Mouse (Mus musculus) neural tube, embryonic 12.5 days (tissue): Measurements from ENCODE around the gene Sec31a. TPM values are rescaled to one million over a fixed set of nuclear protein-coding genes. Genes with fewer than 3 reads are reported as not detected.

Source experiments
- ATAC-seq: fragments of 200-750 bp; cut with Nextera tagmentation; 2 replicates; pipeline ENCODE4 v1.8.0; 2017; ENCODE audit warnings: low read depth, mild to moderate bottlenecking, moderate TSS enrichment, moderate library complexity; ENCODE audit not compliant: low FRiP score
- H3K27ac ChIP-seq: fragments of 300-500 bp; sonication (generic); 2 replicates; pipeline ENCODE4 v1.5.1; 2016
- H3K27me3 ChIP-seq: fragments of 300-500 bp; sonication (generic); replicated peaks from 2 replicates; pipeline ENCODE4 v1.6.1; 2016; ENCODE audit warnings: mild to moderate bottlenecking
- H3K36me3 ChIP-seq: fragments of 300-500 bp; sonication (generic); 2 replicates; pipeline ENCODE4 v1.6.1; 2016; ENCODE audit warnings: mild to moderate bottlenecking
- H3K4me1 ChIP-seq: fragments of 300-500 bp; sonication (generic); 2 replicates; pipeline ENCODE4 v1.6.1; 2016
- H3K4me2 ChIP-seq: fragments of 300-500 bp; sonication (generic); replicated peaks from 2 replicates; pipeline ENCODE4 v1.6.1; 2016; ENCODE audit warnings: mild to moderate bottlenecking
- H3K4me3 ChIP-seq: fragments of 300-500 bp; sonication (generic); 2 replicates; pipeline ENCODE4 v1.5.1; 2016
- H3K9ac ChIP-seq: fragments of 300-500 bp; sonication (generic); 2 replicates; pipeline ENCODE4 v1.6.1; 2016; ENCODE audit warnings: mild to moderate bottlenecking
- H3K9me3 ChIP-seq: fragments of 300-500 bp; sonication (generic); 2 replicates; pipeline ENCODE4 v1.6.1; 2016; ENCODE audit warnings: mild to moderate bottlenecking
- WGBS: fragments of 180-500 bp; shearing (Covaris S2); methylation state at CpG from one replicate; pipeline ENCODE4 v1.1.7; 2016; 5-methylcytosine and 5-hydroxymethylcytosine counted together
- polyA plus RNA-seq: library from polyadenylated mRNA; unstranded; fragments of >200 nt; fragmentation: Nextera tagmentation; extraction: Ambion mirVana; gene quantifications from 2 replicates; pipeline ENCODE4 v1.2.1, GENCODE M21; 2016

The Sec31a gene
- polyA plus RNA-seq, 1 experiment from 2014 or later = 112 TPM

DNA sequence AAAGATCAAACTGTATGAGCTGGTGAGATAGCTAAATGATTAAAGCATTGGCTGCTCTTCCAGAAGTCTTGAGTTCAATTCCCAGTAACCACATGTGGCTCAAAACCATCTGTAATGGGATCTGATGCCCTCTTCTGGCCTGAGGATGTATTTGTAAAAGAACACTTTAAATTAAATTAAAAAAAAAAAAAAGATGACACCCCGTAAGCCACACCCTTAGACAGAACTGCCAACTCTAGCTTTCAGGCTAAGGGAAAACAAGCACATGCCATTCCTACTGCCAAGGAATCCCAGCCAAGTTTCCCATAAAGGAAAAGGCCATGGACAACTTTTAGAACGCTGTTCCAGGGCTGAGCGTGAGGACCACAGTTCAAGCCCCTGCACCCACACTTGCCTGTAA is 22.4 kb downstream of the Sec31a start:
- 92% methylated on average over 3 of the region's 3 CpGs for WGBS
- no peak overlapping the region for H3K9ac ChIP-seq
- no peaks in the 10 kb centered on the region for H3K9me3 ChIP-seq
- H3K4me1 ChIP-seq = no peaks in the 10 kb centered on the region
- no peak overlapping the region for H3K4me3 ChIP-seq
- ATAC-seq = no peak
- H3K27me3 ChIP-seq = no peaks in the 10 kb centered on the region
- peaks cover 81% of the 10 kb centered on the region for H3K36me3 ChIP-seq
- no peak overlapping the region for H3K4me2 ChIP-seq
- H3K27ac ChIP-seq = no peak overlapping the region

DNA sequence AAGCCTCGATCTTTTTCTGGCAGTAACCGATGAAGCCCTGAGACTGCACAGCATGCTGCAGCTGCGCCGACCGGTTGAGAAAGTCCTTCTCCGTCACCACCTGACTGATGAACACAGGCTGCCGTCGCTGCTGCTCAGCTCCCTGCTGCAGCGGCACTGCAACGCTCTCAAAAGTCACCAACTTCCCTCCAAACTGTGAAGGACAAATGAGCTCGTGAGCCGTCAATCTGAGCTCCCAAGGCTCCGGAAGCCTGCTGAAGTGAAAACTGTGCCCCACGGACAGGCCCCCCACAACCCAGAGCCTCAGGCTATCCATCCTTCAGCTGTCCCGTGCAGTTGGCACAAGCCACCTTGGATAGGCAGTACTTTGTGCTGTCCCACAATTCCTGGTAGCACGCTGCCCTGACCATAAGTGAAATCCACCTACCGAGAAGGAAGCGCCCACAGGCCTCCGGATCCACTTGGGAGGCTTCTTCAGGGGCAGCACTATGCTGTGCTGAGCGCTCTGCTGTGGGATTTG is 23.5 kb downstream of the Sec31a start:
- ATAC-seq = no peak
- no peak overlapping the region for H3K27ac ChIP-seq
- no peak overlapping the region for H3K4me3 ChIP-seq
- H3K4me1 ChIP-seq = no peaks in the 10 kb centered on the region
- no peaks in the 10 kb centered on the region for H3K9me3 ChIP-seq
- no peak overlapping the region for H3K9ac ChIP-seq
- H3K4me2 ChIP-seq = no peak overlapping the region
- WGBS = 93% methylated on average over 20 of the region's 20 CpGs
- no peaks in the 10 kb centered on the region for H3K27me3 ChIP-seq
- H3K36me3 ChIP-seq = peaks cover 77% of the 10 kb centered on the region

DNA sequence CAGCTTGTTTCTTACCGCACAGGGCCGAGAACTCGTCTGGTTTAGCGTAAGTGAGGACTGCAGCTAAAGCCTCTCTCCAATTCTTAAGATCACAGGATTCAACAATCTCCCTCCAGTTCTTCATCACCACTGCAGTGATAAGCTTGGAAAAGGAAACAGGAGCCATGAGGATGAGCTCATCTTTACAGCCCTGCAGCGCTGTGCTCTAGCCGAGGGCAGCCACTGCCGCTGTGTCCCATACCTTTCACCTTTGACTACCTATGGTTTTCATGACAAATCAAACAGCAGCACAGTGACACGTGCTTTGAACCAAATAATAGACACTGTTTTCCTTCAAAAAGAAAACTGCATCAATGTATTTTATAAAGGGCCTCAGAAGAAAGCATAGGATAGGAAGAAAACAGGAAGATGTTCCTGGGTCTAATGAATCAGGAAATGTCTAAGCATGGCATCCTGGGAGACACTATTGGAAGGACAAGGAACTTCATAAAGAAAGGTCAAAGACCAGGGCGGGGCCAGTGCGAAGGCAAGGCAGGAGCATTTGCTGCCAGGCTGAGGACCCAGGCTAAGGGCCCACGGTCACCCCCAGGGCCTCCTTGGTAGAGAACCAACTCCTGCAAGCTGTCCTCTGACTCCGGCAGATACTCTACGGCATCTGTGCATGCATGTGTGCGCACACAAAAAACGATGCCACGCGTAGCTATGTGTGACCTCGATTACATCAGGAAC is 32.1 kb downstream of the Sec31a start:
- H3K4me3 ChIP-seq = no peak overlapping the region
- H3K27ac ChIP-seq = no peak overlapping the region
- H3K27me3 ChIP-seq = no peaks in the 10 kb centered on the region
- peaks cover 82% of the 10 kb centered on the region for H3K36me3 ChIP-seq
- H3K4me1 ChIP-seq = no peaks in the 10 kb centered on the region
- ATAC-seq = no peak
- H3K9ac ChIP-seq = no peak overlapping the region
- 96% methylated on average over 18 of the region's 18 CpGs for WGBS
- H3K4me2 ChIP-seq = no peak overlapping the region
- H3K9me3 ChIP-seq = no peaks in the 10 kb centered on the region

GRCm38 (mm10) chr5:100381094-100381493 is 34.9 kb downstream of the Sec31a start:
- 94% methylated on average over 7 of the region's 7 CpGs for WGBS
- Histone ChIP-seq H3K9me3 (no peaks in the 10 kb centered on the region), H3K36me3 (peaks cover 94% of the 10 kb centered on the region), H3K4me3 (no peak overlapping the region), H3K27me3 (no peaks in the 10 kb centered on the region), H3K9ac (no peak overlapping the region), H3K4me2 (no peak overlapping the region), H3K27ac (no peak overlapping the region), H3K4me1 (no peaks in the 10 kb centered on the region)
- no peak for ATAC-seq

DNA sequence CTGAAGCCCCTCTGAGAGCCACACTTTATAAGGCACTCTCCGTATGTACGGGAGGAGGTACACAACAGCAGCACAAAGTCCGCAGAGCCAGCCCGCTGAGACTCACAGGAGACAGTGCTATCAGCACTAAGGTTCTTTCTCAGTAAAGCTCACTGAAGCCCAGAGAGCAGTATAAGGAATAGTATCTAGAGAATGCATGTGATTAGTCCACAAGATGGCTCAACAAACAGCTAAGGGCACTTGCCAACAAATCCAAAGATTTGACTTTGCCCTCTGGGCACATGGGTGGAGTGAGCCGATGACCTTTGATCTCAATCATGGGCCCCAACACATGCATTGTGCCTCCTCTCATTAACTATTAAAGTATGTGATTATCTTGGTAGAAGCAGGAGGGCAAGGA is 35.8 kb downstream of the Sec31a start:
- 93% methylated on average over 5 of the region's 5 CpGs for WGBS
- Histone ChIP-seq H3K4me2 (no peak overlapping the region), H3K9ac (no peak overlapping the region), H3K27ac (no peak overlapping the region), H3K27me3 (no peaks in the 10 kb centered on the region), H3K9me3 (no peaks in the 10 kb centered on the region), H3K4me1 (no peaks in the 10 kb centered on the region), H3K36me3 (peaks cover 89% of the 10 kb centered on the region), H3K4me3 (no peak overlapping the region)
- no peak for ATAC-seq

- Histone ChIP-seq H3K36me3 (peaks cover 91% of the 10 kb centered on the region), H3K4me1 (no peaks in the 10 kb centered on the region)
Observed at GRCm38 (mm10) chr5:100378981-100379380, 37.1 kb downstream of the Sec31a start.

DNA sequence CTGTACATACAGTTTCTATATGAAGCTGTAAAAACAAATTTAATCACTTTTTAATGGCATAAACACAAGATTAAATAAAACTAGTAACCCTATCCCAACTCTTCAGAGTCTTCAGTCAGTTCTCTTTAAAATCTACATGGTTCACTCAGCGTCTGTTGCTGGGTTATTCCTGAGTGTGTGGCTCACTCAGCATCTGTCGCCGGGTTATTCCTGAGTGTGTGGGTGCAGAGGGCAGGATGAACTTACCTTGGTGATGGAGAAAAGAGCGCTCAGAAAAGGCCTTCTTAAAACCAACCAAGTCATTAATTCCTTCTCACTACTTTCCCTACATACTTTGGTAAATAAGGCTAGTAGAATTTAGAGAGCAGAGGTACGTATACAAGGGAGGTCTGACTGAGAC is 37.8 kb downstream of the Sec31a start:
- H3K36me3 ChIP-seq = peaks cover 91% of the 10 kb centered on the region
- no peak overlapping the region for H3K4me3 ChIP-seq
- no peak overlapping the region for H3K4me2 ChIP-seq
- no peaks in the 10 kb centered on the region for H3K4me1 ChIP-seq
- H3K9ac ChIP-seq = no peak overlapping the region
- no peaks in the 10 kb centered on the region for H3K27me3 ChIP-seq
- H3K27ac ChIP-seq = no peak overlapping the region
- no peak for ATAC-seq
- no peaks in the 10 kb centered on the region for H3K9me3 ChIP-seq
- WGBS = 96% methylated on average over 5 of the region's 5 CpGs

More at GRCm38 (mm10) chr5:100378981-100379380, 37.1 kb downstream of the Sec31a start:
- Histone ChIP-seq H3K27me3 (no peaks in the 10 kb centered on the region), H3K27ac (no peak overlapping the region), H3K9me3 (no peaks in the 10 kb centered on the region), H3K9ac (no peak overlapping the region), H3K4me3 (no peak overlapping the region), H3K4me2 (no peak overlapping the region)
- ATAC-seq = no peak
- WGBS = 92% methylated on average over 2 of the region's 2 CpGs

DNA sequence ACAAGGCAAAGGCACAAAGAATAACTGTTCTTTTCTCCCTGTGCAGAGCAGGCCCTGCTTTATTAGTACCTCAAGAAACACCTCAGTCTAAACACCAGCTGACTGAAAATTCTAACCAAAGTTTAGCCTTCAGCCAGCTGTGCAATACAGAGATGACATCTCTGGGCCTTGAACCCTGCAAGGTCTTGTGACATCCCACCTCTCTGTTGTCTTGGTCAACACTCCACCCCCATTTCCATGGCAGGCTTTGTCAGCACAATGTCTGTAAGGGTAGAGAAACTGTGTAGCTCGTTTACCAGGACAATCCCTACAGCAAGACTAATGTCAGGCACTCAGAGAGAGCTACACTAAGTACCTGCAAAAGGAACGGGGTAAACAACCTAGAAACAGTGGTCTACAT is 38.7 kb downstream of the Sec31a start:
- H3K4me3 ChIP-seq = no peak overlapping the region
- no peak overlapping the region for H3K27ac ChIP-seq
- no peaks in the 10 kb centered on the region for H3K4me1 ChIP-seq
- peaks cover 87% of the 10 kb centered on the region for H3K36me3 ChIP-seq
- no peak overlapping the region for H3K9ac ChIP-seq
- no peaks in the 10 kb centered on the region for H3K9me3 ChIP-seq
- WGBS = 81% methylated on average over 2 of the region's 2 CpGs
- no peak overlapping the region for H3K4me2 ChIP-seq
- no peak for ATAC-seq
- no peaks in the 10 kb centered on the region for H3K27me3 ChIP-seq

GRCm38 (mm10) chr5:100374703-100375102 is 41.3 kb downstream of the Sec31a start:
- Histone ChIP-seq H3K27ac (no peak overlapping the region), H3K4me3 (no peak overlapping the region), H3K9me3 (no peaks in the 10 kb centered on the region), H3K27me3 (no peaks in the 10 kb centered on the region), H3K4me2 (no peak overlapping the region), H3K9ac (no peak overlapping the region), H3K36me3 (peaks cover 77% of the 10 kb centered on the region), H3K4me1 (no peaks in the 10 kb centered on the region)
- no peak for ATAC-seq
- 89% methylated on average over 2 of the region's 2 CpGs for WGBS

DNA sequence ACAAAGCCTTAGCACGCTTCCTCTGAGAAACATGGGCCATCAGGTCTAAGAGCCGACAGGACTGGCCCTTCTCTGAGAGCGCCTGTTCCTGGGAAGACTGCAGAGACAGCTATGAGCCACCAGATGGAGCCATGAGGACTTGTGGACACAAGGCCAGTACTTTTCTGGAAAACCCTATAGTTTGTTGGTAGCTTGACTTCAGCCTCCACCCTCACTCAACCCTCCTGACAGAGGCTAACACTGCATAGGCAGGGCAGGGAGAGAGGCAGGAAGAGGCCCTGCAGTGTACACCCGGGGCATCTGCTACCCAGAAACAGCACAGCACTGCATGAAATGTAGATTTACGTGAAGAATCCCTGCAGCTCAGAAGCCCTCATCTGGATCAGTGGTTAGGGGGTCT is 42.1 kb downstream of the Sec31a start:
- H3K4me1 ChIP-seq = no peaks in the 10 kb centered on the region
- no peak overlapping the region for H3K4me2 ChIP-seq
- H3K36me3 ChIP-seq = peaks cover 73% of the 10 kb centered on the region
- no peak for ATAC-seq
- 60% methylated on average over 5 of the region's 5 CpGs for WGBS
- no peaks in the 10 kb centered on the region for H3K9me3 ChIP-seq
- no peaks in the 10 kb centered on the region for H3K27me3 ChIP-seq
- H3K9ac ChIP-seq = no peak overlapping the region
- no peak overlapping the region for H3K27ac ChIP-seq
- no peak overlapping the region for H3K4me3 ChIP-seq

DNA sequence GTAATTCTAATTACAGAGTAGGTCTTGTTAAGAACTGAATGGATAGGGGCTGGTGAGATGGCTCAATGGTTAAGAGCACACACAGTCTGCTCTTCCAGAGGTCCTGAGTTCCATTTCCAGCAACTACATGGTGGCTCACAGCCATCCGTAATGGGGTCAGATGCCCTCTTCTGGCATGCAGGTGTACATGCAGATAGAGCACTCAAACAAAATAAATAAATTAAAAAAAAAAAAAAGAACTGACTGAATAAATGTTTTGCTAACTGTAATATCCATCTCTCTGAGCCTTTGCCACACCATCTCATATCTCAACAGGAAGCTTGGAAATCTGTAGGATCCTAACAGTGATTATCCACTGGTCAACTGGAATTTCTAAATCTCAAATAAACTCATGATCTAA is 45.1 kb downstream of the Sec31a start:
- H3K9me3 ChIP-seq = no peaks in the 10 kb centered on the region
- H3K4me3 ChIP-seq = no peak overlapping the region
- H3K4me2 ChIP-seq = no peak overlapping the region
- H3K36me3 ChIP-seq = peaks cover 66% of the 10 kb centered on the region
- H3K27me3 ChIP-seq = no peaks in the 10 kb centered on the region
- H3K27ac ChIP-seq = no peak overlapping the region
- WGBS = 73% methylated on average over 1 of the region's 1 CpGs
- ATAC-seq = no peak
- no peaks in the 10 kb centered on the region for H3K4me1 ChIP-seq
- no peak overlapping the region for H3K9ac ChIP-seq

- ATAC-seq = no peak
- Histone ChIP-seq H3K36me3 (peaks cover 70% of the 10 kb centered on the region), H3K27ac (no peak overlapping the region), H3K4me3 (no peak overlapping the region), H3K27me3 (no peaks in the 10 kb centered on the region), H3K4me1 (no peaks in the 10 kb centered on the region), H3K4me2 (no peak overlapping the region), H3K9ac (no peak overlapping the region), H3K9me3 (no peaks in the 10 kb centered on the region)
- WGBS = 94% methylated on average over 11 of the region's 11 CpGs
Observed at GRCm38 (mm10) chr5:100369825-100370459, 46.1 kb downstream of the Sec31a start.

GRCm38 (mm10) chr5:100369093-100369492 is 46.9 kb downstream of the Sec31a start:
- 92% methylated on average over 6 of the region's 6 CpGs for WGBS
- Histone ChIP-seq H3K9me3 (no peaks in the 10 kb centered on the region), H3K4me2 (no peak overlapping the region), H3K27ac (no peak overlapping the region), H3K4me3 (no peak overlapping the region), H3K36me3 (peaks cover 70% of the 10 kb centered on the region), H3K9ac (no peak overlapping the region), H3K27me3 (no peaks in the 10 kb centered on the region), H3K4me1 (no peaks in the 10 kb centered on the region)
- ATAC-seq = no peak
